17 mouse cellular contexts compared by ENCODE assay signal in genomic region chr3:65633604-65634003, GRCm38 (mm10). TPM values are rescaled to one million over a fixed set of nuclear protein-coding genes. Genes with fewer than 3 reads are reported as not detected.
"Had no signal": no experiment of that assay in that cellular context is flagged by ENCODE, and none has a peak within 500 bp of the region (broad histone marks: within the 10 kb centered on the region; RNA-seq: fewer than 3 reads in every experiment).

No protein-coding gene starts in this region.

- ATAC-seq: liver, postnatal 0 days; lung, postnatal 0 days; midbrain, embryonic 15.5 days had no signal

- H3K36me3 ChIP-seq: midbrain, embryonic 12.5 days; midbrain, embryonic 15.5 days; neural tube, embryonic 13.5 days; stomach, embryonic 15.5 days had no signal

- H3K9ac ChIP-seq: liver, embryonic 14.5 days; liver, postnatal 0 days; lung, embryonic 14.5 days; midbrain, embryonic 12.5 days; midbrain, embryonic 15.5 days; neural tube, embryonic 13.5 days; stomach, embryonic 15.5 days had no signal

- H3K27ac ChIP-seq: liver, embryonic 14.5 days; macrophage; midbrain, embryonic 12.5 days; midbrain, embryonic 15.5 days; neural tube, embryonic 13.5 days; stomach, embryonic 15.5 days had no signal

- H3K9me3 ChIP-seq: midbrain, embryonic 12.5 days; midbrain, embryonic 15.5 days; neural tube, embryonic 13.5 days; stomach, embryonic 15.5 days had no signal

- H3K4me3 ChIP-seq: midbrain, embryonic 12.5 days; midbrain, embryonic 15.5 days; neural tube, embryonic 13.5 days; stomach, embryonic 15.5 days had no signal

- H3K4me1 ChIP-seq: midbrain, embryonic 15.5 days had no signal

- H3K4me2 ChIP-seq: lung, embryonic 14.5 days; midbrain, embryonic 12.5 days; midbrain, embryonic 15.5 days; neural tube, embryonic 13.5 days; stomach, embryonic 15.5 days had no signal

- H3K27me3 ChIP-seq: neural tube, embryonic 13.5 days; stomach, embryonic 15.5 days had no signal

- DNase-seq: kidney, adult 9 months; kidney, postnatal 14 days; kidney, postnatal 4 days; liver, postnatal 0 days; retina, postnatal 1 day; right cerebral cortex, postnatal 25 days; spleen, adult 18-20 months; thymus, postnatal 25 days had no signal

RNA-seq across cellular contexts. Expression of gene Lekr1, which starts 32.4 kb away (rescaled TPM):
- polyA plus RNA-seq: liver, adult 2 months had no signal
